Mouse (Mus musculus): ENCODE data around the gene Pomt1. TPM values are rescaled to one million over a fixed set of nuclear protein-coding genes. Genes with fewer than 3 reads are reported as not detected.

Pomt1 gene
- polyA plus RNA-seq, 1 experiment from 2014 or later, result 23.7 TPM

- no peaks in the 10 kb centered on the region for H3K9me3 ChIP-seq (replicated peaks)
- 100% methylated on average over 1 of the region's 1 CpGs for WGBS
- no peak overlapping the region for H3K9ac ChIP-seq
- H3K4me2 ChIP-seq, result no peak overlapping the region
- no peaks in the 10 kb centered on the region for H3K4me1 ChIP-seq
- no peaks in the 10 kb centered on the region for H3K27me3 ChIP-seq
- peaks cover 100% of the 10 kb centered on the region for H3K36me3 ChIP-seq (ENCODE audit: poor library complexity, severe bottlenecking)
- ATAC-seq, result no peak
- H3K27ac ChIP-seq, result no peak overlapping the region
- H3K4me3 ChIP-seq, result no peak overlapping the region
Measured at GRCm38 (mm10) chr2:32207682-32208081, 28.7 kb upstream of the Pomt1 start.

- no peaks in the 10 kb centered on the region for H3K9me3 ChIP-seq (replicated peaks)
- WGBS, result 93% methylated on average over 8 of the region's 8 CpGs
- peaks cover 100% of the 10 kb centered on the region for H3K36me3 ChIP-seq (ENCODE audit: poor library complexity, severe bottlenecking)
- no peak overlapping the region for H3K27ac ChIP-seq
- H3K4me2 ChIP-seq, result no peak overlapping the region
- no peak for ATAC-seq
- H3K4me1 ChIP-seq, result 0 out of 2 replicates have a peak, but pooled peaks cover 4% of the 10 kb centered on the region
- H3K9ac ChIP-seq, result no peak overlapping the region; the same call in 1 of the 2 replicates
- H3K4me3 ChIP-seq, result no peak overlapping the region
- H3K27me3 ChIP-seq, result no peaks in the 10 kb centered on the region
Measured at GRCm38 (mm10) chr2:32211689-32212088, 24.7 kb upstream of the Pomt1 start.

- Histone ChIP-seq H3K4me1 (0 out of 2 replicates have a peak, but pooled peaks cover 4% of the 10 kb centered on the region), H3K36me3 (ENCODE audit: poor library complexity, severe bottlenecking) (peaks cover 100% of the 10 kb centered on the region), H3K27ac (peak overlapping the region; percentile 25; the same call in 1 of the 2 replicates), H3K9me3 (replicated peaks) (no peaks in the 10 kb centered on the region), H3K4me3 (no peak overlapping the region), H3K9ac (no peak overlapping the region), H3K4me2 (no peak overlapping the region), H3K27me3 (no peaks in the 10 kb centered on the region)
- WGBS, result 79% methylated on average over 10 of the region's 10 CpGs
- no peak for ATAC-seq
Measured at GRCm38 (mm10) chr2:32213000-32213399, 23.4 kb upstream of the Pomt1 start.

DNA sequence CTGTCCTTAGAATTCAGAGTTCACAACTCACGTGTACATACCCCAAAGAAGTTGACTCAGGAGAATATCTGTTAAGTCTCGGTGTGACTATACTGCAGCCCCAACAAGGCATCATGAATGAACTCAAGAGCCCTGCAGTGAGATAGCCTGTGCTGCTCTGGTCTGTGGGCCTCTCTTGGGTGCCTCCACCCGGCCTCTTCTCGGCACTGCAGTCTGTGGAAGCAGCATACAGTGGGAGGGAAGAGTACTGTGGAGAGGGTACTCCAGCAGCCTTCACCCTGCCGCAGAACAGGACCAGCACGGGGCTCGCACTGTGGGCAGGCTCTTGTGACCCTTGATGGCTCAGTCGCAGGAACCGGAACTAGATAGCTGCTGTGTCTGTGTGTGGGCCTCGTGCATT lies 20.8 kb upstream of the Pomt1 start:
- Histone ChIP-seq H3K9me3 (replicated peaks) (no peaks in the 10 kb centered on the region), H3K36me3 (ENCODE audit: poor library complexity, severe bottlenecking) (peaks cover 100% of the 10 kb centered on the region), H3K9ac (no peak overlapping the region), H3K27me3 (no peaks in the 10 kb centered on the region), H3K4me1 (0 out of 2 replicates have a peak, but pooled peaks cover 4% of the 10 kb centered on the region), H3K27ac (no peak overlapping the region), H3K4me3 (no peak overlapping the region), H3K4me2 (no peak overlapping the region)
- 92% methylated on average over 10 of the region's 10 CpGs for WGBS
- ATAC-seq, result no peak

DNA sequence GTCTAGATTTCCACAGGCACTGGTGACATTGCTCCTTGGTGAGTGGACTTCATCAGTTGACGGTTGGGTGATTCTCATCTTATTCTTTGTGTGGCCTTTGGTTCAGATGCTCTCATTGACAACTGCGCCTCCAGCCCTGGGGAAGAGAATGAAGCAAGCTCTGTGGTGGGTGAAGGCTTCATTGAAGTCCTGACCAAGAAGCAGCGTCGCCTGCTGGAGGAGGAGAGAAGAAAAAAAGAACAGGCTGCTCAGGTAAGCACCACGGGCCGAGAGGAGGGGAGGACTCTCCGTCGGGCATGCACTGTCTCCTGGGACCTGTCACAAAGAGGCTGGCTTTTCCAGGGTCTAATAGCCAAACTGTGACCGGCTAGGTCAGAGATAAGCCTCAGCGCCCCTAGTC lies 19.9 kb upstream of the Pomt1 start:
- 0 out of 2 replicates have a peak, but pooled peaks cover 4% of the 10 kb centered on the region for H3K4me1 ChIP-seq
- H3K9ac ChIP-seq, result no peak overlapping the region
- no peak for ATAC-seq

GRCm38 (mm10) chr2:32217656-32218055 lies 18.7 kb upstream of the Pomt1 start:
- Histone ChIP-seq H3K36me3 (ENCODE audit: poor library complexity, severe bottlenecking) (peaks cover 100% of the 10 kb centered on the region), H3K27me3 (no peaks in the 10 kb centered on the region), H3K27ac (no peak overlapping the region), H3K9me3 (replicated peaks) (no peaks in the 10 kb centered on the region), H3K4me2 (no peak overlapping the region), H3K9ac (no peak overlapping the region), H3K4me1 (0 out of 2 replicates have a peak, but pooled peaks cover 4% of the 10 kb centered on the region), H3K4me3 (no peak overlapping the region)
- 85% methylated on average over 8 of the region's 8 CpGs for WGBS
- no peak for ATAC-seq

More for the DNA sequence above, 19.9 kb upstream of the Pomt1 start:
- Histone ChIP-seq H3K4me3 (no peak overlapping the region), H3K27me3 (no peaks in the 10 kb centered on the region), H3K36me3 (ENCODE audit: poor library complexity, severe bottlenecking) (peaks cover 100% of the 10 kb centered on the region), H3K27ac (no peak overlapping the region), H3K9me3 (replicated peaks) (no peaks in the 10 kb centered on the region), H3K4me2 (no peak overlapping the region)
- 91% methylated on average over 10 of the region's 10 CpGs for WGBS

GRCm38 (mm10) chr2:32218113-32218512 lies 18.3 kb upstream of the Pomt1 start:
- H3K4me1 ChIP-seq, result 0 out of 2 replicates have a peak, but pooled peaks cover 2% of the 10 kb centered on the region
- no peaks in the 10 kb centered on the region for H3K27me3 ChIP-seq
- H3K36me3 ChIP-seq (ENCODE audit: poor library complexity, severe bottlenecking), result peaks cover 100% of the 10 kb centered on the region
- WGBS, result 95% methylated on average over 5 of the region's 5 CpGs
- H3K9ac ChIP-seq, result no peak overlapping the region
- H3K9me3 ChIP-seq (replicated peaks), result no peaks in the 10 kb centered on the region
- no peak for ATAC-seq
- no peak overlapping the region for H3K27ac ChIP-seq
- H3K4me3 ChIP-seq, result no peak overlapping the region
- H3K4me2 ChIP-seq, result no peak overlapping the region

- Histone ChIP-seq H3K4me1 (no peaks in the 10 kb centered on the region), H3K9me3 (replicated peaks) (no peaks in the 10 kb centered on the region), H3K9ac (no peak overlapping the region), H3K4me3 (no peak overlapping the region), H3K4me2 (no peak overlapping the region), H3K27ac (no peak overlapping the region), H3K27me3 (no peaks in the 10 kb centered on the region), H3K36me3 (ENCODE audit: poor library complexity, severe bottlenecking) (peaks cover 100% of the 10 kb centered on the region)
- WGBS, result 93% methylated on average over 11 of the region's 11 CpGs
- ATAC-seq, result no peak
Measured at GRCm38 (mm10) chr2:32218541-32219334, 17.7 kb upstream of the Pomt1 start.

GRCm38 (mm10) chr2:32219501-32219900 lies 16.9 kb upstream of the Pomt1 start:
- H3K9me3 ChIP-seq (replicated peaks), result no peaks in the 10 kb centered on the region
- no peak overlapping the region for H3K4me2 ChIP-seq
- ATAC-seq, result no peak
- no peaks in the 10 kb centered on the region for H3K4me1 ChIP-seq
- H3K9ac ChIP-seq, result no peak overlapping the region
- 94% methylated on average over 14 of the region's 14 CpGs for WGBS
- H3K27me3 ChIP-seq, result no peaks in the 10 kb centered on the region
- H3K36me3 ChIP-seq (ENCODE audit: poor library complexity, severe bottlenecking), result peaks cover 100% of the 10 kb centered on the region
- no peak overlapping the region for H3K27ac ChIP-seq
- H3K4me3 ChIP-seq, result no peak overlapping the region

GRCm38 (mm10) chr2:32220021-32220420 lies 16.4 kb upstream of the Pomt1 start:
- H3K4me2 ChIP-seq, result no peak overlapping the region
- no peak overlapping the region for H3K27ac ChIP-seq
- H3K4me1 ChIP-seq, result no peaks in the 10 kb centered on the region
- 94% methylated on average over 6 of the region's 6 CpGs for WGBS
- no peak overlapping the region for H3K4me3 ChIP-seq
- H3K9ac ChIP-seq, result no peak overlapping the region
- peaks cover 100% of the 10 kb centered on the region for H3K36me3 ChIP-seq (ENCODE audit: poor library complexity, severe bottlenecking)
- no peaks in the 10 kb centered on the region for H3K27me3 ChIP-seq
- H3K9me3 ChIP-seq (replicated peaks), result no peaks in the 10 kb centered on the region
- ATAC-seq, result no peak

- ATAC-seq, result no peak
- Histone ChIP-seq H3K27ac (no peak overlapping the region), H3K4me1 (no peaks in the 10 kb centered on the region), H3K36me3 (ENCODE audit: poor library complexity, severe bottlenecking) (peaks cover 100% of the 10 kb centered on the region), H3K27me3 (no peaks in the 10 kb centered on the region), H3K4me2 (no peak overlapping the region), H3K9ac (no peak overlapping the region), H3K4me3 (no peak overlapping the region), H3K9me3 (replicated peaks) (no peaks in the 10 kb centered on the region)
- WGBS, result 97% methylated on average over 10 of the region's 10 CpGs
Measured at GRCm38 (mm10) chr2:32220969-32221368, 15.4 kb upstream of the Pomt1 start.

DNA sequence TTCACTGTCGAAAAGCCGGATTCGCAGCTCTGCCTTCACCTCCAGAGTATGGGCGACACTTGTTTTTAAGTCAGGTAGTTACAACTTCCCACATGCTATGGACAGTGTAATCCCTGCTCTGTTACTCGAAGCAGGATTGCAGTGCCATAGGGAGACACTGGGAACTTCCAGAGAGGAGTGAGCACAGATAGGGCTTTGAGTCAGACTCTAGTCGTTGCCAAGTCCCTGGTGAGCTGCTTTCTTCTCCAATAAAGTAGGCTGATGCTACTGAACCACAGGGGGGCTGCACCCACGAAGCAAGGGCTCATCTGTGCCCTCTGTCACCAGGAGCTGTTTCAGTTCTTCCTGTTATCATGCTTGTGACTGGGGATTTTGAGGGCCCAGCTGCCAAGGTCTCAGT lies 14.8 kb upstream of the Pomt1 start:
- H3K9me3 ChIP-seq (replicated peaks), result no peaks in the 10 kb centered on the region
- H3K4me3 ChIP-seq, result no peak overlapping the region
- no peak for ATAC-seq
- H3K36me3 ChIP-seq (ENCODE audit: poor library complexity, severe bottlenecking), result peaks cover 100% of the 10 kb centered on the region
- no peak overlapping the region for H3K4me2 ChIP-seq
- H3K27me3 ChIP-seq, result no peaks in the 10 kb centered on the region
- no peak overlapping the region for H3K9ac ChIP-seq
- 91% methylated on average over 7 of the region's 7 CpGs for WGBS
- H3K4me1 ChIP-seq, result no peaks in the 10 kb centered on the region
- no peak overlapping the region for H3K27ac ChIP-seq
